ENCODE assay signal across 18 mouse cellular contexts in the genomic region with DNA sequence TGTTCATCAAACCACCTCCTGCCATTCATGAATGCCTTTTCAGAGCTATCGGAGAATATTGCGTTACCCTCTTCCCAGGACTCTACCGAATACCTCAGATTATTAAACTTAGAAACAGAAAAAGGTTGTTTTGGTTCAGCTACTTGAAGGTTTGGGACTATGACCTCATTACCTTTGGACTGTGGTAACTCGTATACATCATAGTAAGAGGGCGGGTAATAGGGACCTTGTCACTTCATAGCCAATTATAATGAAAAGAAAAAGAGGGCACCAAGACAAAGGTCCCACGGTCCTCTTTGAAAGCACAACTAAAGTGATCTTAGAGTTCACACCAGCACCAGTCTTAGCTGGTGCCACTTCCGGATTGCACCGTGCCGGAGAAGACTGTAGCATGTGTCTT. TPM values are rescaled to one million over a fixed set of nuclear protein-coding genes. Genes with fewer than 3 reads are reported as not detected.
"Had no signal": no experiment of that assay in that cellular context is flagged by ENCODE, and none has a peak within 500 bp of the region (broad histone marks: within the 10 kb centered on the region; RNA-seq: fewer than 3 reads in every experiment).

No protein-coding gene starts in this region.

- H3K4me3 ChIP-seq: midbrain, embryonic 10.5 days; midbrain, embryonic 12.5 days; myocyte; neural tube, embryonic 13.5 days; neural tube, embryonic 15.5 days had no signal

- H3K4me1 ChIP-seq: midbrain, embryonic 10.5 days; midbrain, embryonic 12.5 days; neural tube, embryonic 13.5 days; neural tube, embryonic 15.5 days had no signal

- H3K9ac ChIP-seq: lung, embryonic 14.5 days; midbrain, embryonic 12.5 days; neural tube, embryonic 13.5 days; neural tube, embryonic 15.5 days had no signal

- DNase-seq: lung, embryonic 14.5 days; lung, postnatal 10 days; lung, postnatal 4 days; midbrain, embryonic 14.5 days; retina, postnatal 1 day; right cerebral cortex, adult 18-20 months; right cerebral cortex, postnatal 25 days; right cerebral cortex, postnatal 4 days; thymus, adult 18-20 months; thymus, postnatal 14 days; thymus, postnatal 36 days had no signal

- H3K4me2 ChIP-seq: lung, embryonic 14.5 days; midbrain, embryonic 12.5 days; neural tube, embryonic 13.5 days; neural tube, embryonic 15.5 days had no signal

- ATAC-seq: midbrain, embryonic 16.5 days had no signal

- H3K9me3 ChIP-seq: midbrain, embryonic 12.5 days; neural tube, embryonic 13.5 days; neural tube, embryonic 15.5 days had no signal

- H3K27me3 ChIP-seq: midbrain, embryonic 12.5 days; neural tube, embryonic 13.5 days; neural tube, embryonic 15.5 days had no signal

- H3K27ac ChIP-seq: midbrain, embryonic 10.5 days; midbrain, embryonic 12.5 days; neural tube, embryonic 13.5 days; neural tube, embryonic 15.5 days had no signal

RNA-seq across cellular contexts. Expression of a gene that starts 35.0 kb away (rescaled TPM):
- polyA plus RNA-seq: small intestine, adult 2 months had no signal
